Mouse (Mus musculus) lung, embryonic 14.5 days (tissue): ENCODE results near the gene Tab1. TPM values are rescaled to one million over a fixed set of nuclear protein-coding genes. Genes with fewer than 3 reads are reported as not detected.

Experiments
- ATAC-seq: fragments of 200-750 bp; cut with Nextera tagmentation; 2 replicates; pipeline ENCODE4 v1.8.0; 2017; ENCODE audit warnings: mild to moderate bottlenecking, moderate TSS enrichment, moderate library complexity; ENCODE audit not compliant: insufficient read depth
- DNase-seq: peaks from one replicate; pipeline ENCODE4 v3.0.0-alpha.2; 2015
- H3K27ac ChIP-seq: fragments of 300-500 bp; sonication (generic); 2 replicates; pipeline ENCODE4 v1.5.1; 2014; ENCODE audit warnings: low read depth, mild to moderate bottlenecking, moderate library complexity
- H3K27me3 ChIP-seq: fragments of 300-500 bp; sonication (generic); 2 replicates; pipeline ENCODE4 v1.6.1; 2014; ENCODE audit warnings: low read length, control low read depth; ENCODE audit not compliant: insufficient read depth
- H3K36me3 ChIP-seq: fragments of 300-500 bp; sonication (generic); 2 replicates; pipeline ENCODE4 v1.6.1; 2014; ENCODE audit warnings: control low read depth; ENCODE audit not compliant: insufficient read depth
- H3K4me1 ChIP-seq: fragments of 300-500 bp; sonication (generic); 2 replicates; pipeline ENCODE4 v1.6.1; 2014; ENCODE audit warnings: antibody characterized with exemption, control low read depth; ENCODE audit not compliant: insufficient read depth
- H3K4me2 ChIP-seq: fragments of 300-500 bp; sonication (generic); 2 replicates; pipeline ENCODE4 v1.6.1; 2014; ENCODE audit warnings: mild to moderate bottlenecking
- H3K4me3 ChIP-seq: fragments of 300-500 bp; sonication (generic); 2 replicates; pipeline ENCODE4 v1.5.1; 2014; ENCODE audit warnings: low read depth, low read length
- H3K9ac ChIP-seq: fragments of 300-500 bp; sonication (generic); 2 replicates; pipeline ENCODE4 v1.6.1; 2014
- H3K9me3 ChIP-seq: fragments of 300-500 bp; sonication (generic); 2 replicates; pipeline ENCODE4 v1.6.1; 2016; ENCODE audit warnings: low read depth, low read length, control low read depth
- CTCF ChIP-seq: IDR thresholded peaks from 2 replicates; pipeline ENCODE4 v1.5.1; 2016; ENCODE audit warnings: antibody characterized with exemption, low read depth
- WGBS: fragments of 180-500 bp; shearing (Covaris S2); extraction: QIAGEN DNeasy Blood & Tissue Kit; methylation state at CpG from one replicate; pipeline ENCODE4 v1.1.7; 2014; 5-methylcytosine and 5-hydroxymethylcytosine counted together
- polyA plus RNA-seq: library from polyadenylated mRNA; unstranded; fragments of >200 nt; fragmentation: Nextera tagmentation; extraction: Ambion mirVana; gene quantifications from 2 replicates; pipeline ENCODE4 v1.2.1, GENCODE M21; 2014

Tab1 gene
- polyA plus RNA-seq, 1 experiment from 2014 or later = 34.2 TPM

- ATAC-seq (no peak), DNase-seq (no peak)
- H3K4me1 ChIP-seq = no peaks in the 10 kb centered on the region
- H3K36me3 ChIP-seq = peaks cover 93% of the 10 kb centered on the region
- no peak overlapping the region for H3K9ac ChIP-seq
- no peaks in the 10 kb centered on the region for H3K27me3 ChIP-seq
- H3K9me3 ChIP-seq = no peaks in the 10 kb centered on the region
- H3K4me2 ChIP-seq = no peak overlapping the region
- no peak for TF ChIP-seq CTCF
- WGBS = 90% methylated on average over 8 of the region's 8 CpGs
- no peak overlapping the region for H3K4me3 ChIP-seq
- no peak overlapping the region for H3K27ac ChIP-seq
Observed at GRCm38 (mm10) chr15:80155707-80156106, 22.8 kb downstream of the Tab1 start.

GRCm38 (mm10) chr15:80157197-80157943 is 24.4 kb downstream of the Tab1 start:
- ATAC-seq (no peak), DNase-seq (no peak)
- peaks cover 97% of the 10 kb centered on the region for H3K36me3 ChIP-seq
- no peaks in the 10 kb centered on the region for H3K9me3 ChIP-seq
- no peak overlapping the region for H3K27ac ChIP-seq
- no peak for TF ChIP-seq CTCF
- H3K4me1 ChIP-seq = no peaks in the 10 kb centered on the region
- WGBS = 86% methylated on average over 22 of the region's 22 CpGs
- no peaks in the 10 kb centered on the region for H3K27me3 ChIP-seq
- no peak overlapping the region for H3K4me3 ChIP-seq
- H3K4me2 ChIP-seq = no peak overlapping the region
- H3K9ac ChIP-seq = no peak overlapping the region

GRCm38 (mm10) chr15:80158001-80158706 is 25.2 kb downstream of the Tab1 start:
- Histone ChIP-seq H3K4me3 (no peak overlapping the region), H3K27me3 (no peaks in the 10 kb centered on the region), H3K9me3 (no peaks in the 10 kb centered on the region), H3K4me1 (no peaks in the 10 kb centered on the region), H3K9ac (no peak overlapping the region), H3K4me2 (no peak overlapping the region), H3K36me3 (peaks cover 98% of the 10 kb centered on the region), H3K27ac (peak overlapping the region; percentile 90)
- ATAC-seq (no peak), DNase-seq (no peak)
- TF ChIP-seq CTCF = no peak
- WGBS = 53% methylated on average over 5 of the region's 5 CpGs

GRCm38 (mm10) chr15:80158707-80159090 is 25.8 kb downstream of the Tab1 start:
- Histone ChIP-seq H3K27me3 (no peaks in the 10 kb centered on the region), H3K9me3 (no peaks in the 10 kb centered on the region), H3K4me2 (no peak overlapping the region), H3K36me3 (peaks cover 93% of the 10 kb centered on the region), H3K9ac (no peak overlapping the region), H3K4me1 (no peaks in the 10 kb centered on the region), H3K27ac (peak overlapping the region; percentile 90), H3K4me3 (no peak overlapping the region)
- no peak for ATAC-seq
- DNase-seq = no peak
- no peak for TF ChIP-seq CTCF
- 51% methylated on average over 4 of the region's 4 CpGs for WGBS

GRCm38 (mm10) chr15:80159286-80159901 is 26.5 kb downstream of the Tab1 start:
- ATAC-seq = peak; percentile 80
- Histone ChIP-seq H3K27ac (peak overlapping the region; percentile 90), H3K9me3 (no peaks in the 10 kb centered on the region), H3K4me2 (no peak overlapping the region), H3K4me1 (no peaks in the 10 kb centered on the region), H3K4me3 (no peak overlapping the region), H3K36me3 (peaks cover 86% of the 10 kb centered on the region), H3K9ac (no peak overlapping the region), H3K27me3 (no peaks in the 10 kb centered on the region)
- WGBS = 28% methylated on average over 8 of the region's 8 CpGs
- DNase-seq = peak; percentile 69
- TF ChIP-seq CTCF = no peak

GRCm38 (mm10) chr15:80160223-80160622 is 27.3 kb downstream of the Tab1 start:
- ATAC-seq (no peak), DNase-seq (no peak)
- Histone ChIP-seq H3K4me2 (no peak overlapping the region), H3K27ac (peak overlapping the region; percentile 90), H3K36me3 (peaks cover 78% of the 10 kb centered on the region), H3K9me3 (no peaks in the 10 kb centered on the region), H3K4me3 (no peak overlapping the region), H3K27me3 (no peaks in the 10 kb centered on the region), H3K4me1 (no peaks in the 10 kb centered on the region), H3K9ac (no peak overlapping the region)
- TF ChIP-seq CTCF = no peak
- 86% methylated on average over 13 of the region's 13 CpGs for WGBS

GRCm38 (mm10) chr15:80160726-80161125 is 27.8 kb downstream of the Tab1 start:
- WGBS = 91% methylated on average over 4 of the region's 4 CpGs
- no peak overlapping the region for H3K9ac ChIP-seq
- no peak overlapping the region for H3K4me2 ChIP-seq
- H3K9me3 ChIP-seq = no peaks in the 10 kb centered on the region
- ATAC-seq (no peak), DNase-seq (no peak)
- peaks cover 73% of the 10 kb centered on the region for H3K36me3 ChIP-seq
- no peak overlapping the region for H3K4me3 ChIP-seq
- H3K4me1 ChIP-seq = no peaks in the 10 kb centered on the region
- no peak for TF ChIP-seq CTCF
- no peaks in the 10 kb centered on the region for H3K27me3 ChIP-seq
- H3K27ac ChIP-seq = peak overlapping the region; percentile 90
